Mouse (Mus musculus) liver, embryonic 12.5 days (tissue): ENCODE measurements around the gene Dhrs1. TPM values are rescaled to one million over a fixed set of nuclear protein-coding genes. Genes with fewer than 3 reads are reported as not detected.

ENCODE experiments used
- ATAC-seq: fragments of 200-750 bp; cut with Nextera tagmentation; 2 replicates; pipeline ENCODE4 v1.8.0; 2017; ENCODE audit warnings: moderate number of reproducible peaks, mild to moderate bottlenecking, moderate library complexity
- H3K27ac ChIP-seq: fragments of 300-500 bp; sonication (generic); 2 replicates; pipeline ENCODE4 v1.5.1; 2016; ENCODE audit warnings: mild to moderate bottlenecking
- H3K27me3 ChIP-seq: fragments of 300-500 bp; sonication (generic); replicated peaks from 2 replicates; pipeline ENCODE4 v1.6.1; 2016; ENCODE audit warnings: mild to moderate bottlenecking, moderate library complexity
- H3K36me3 ChIP-seq: fragments of 300-500 bp; sonication (generic); 2 replicates; pipeline ENCODE4 v1.6.1; 2016; ENCODE audit warnings: mild to moderate bottlenecking, moderate library complexity
- H3K4me1 ChIP-seq: fragments of 300-500 bp; sonication (generic); 2 replicates; pipeline ENCODE4 v1.6.1; 2016
- H3K4me2 ChIP-seq: fragments of 300-500 bp; sonication (generic); 2 replicates; pipeline ENCODE4 v1.6.1; 2016; ENCODE audit warnings: mild to moderate bottlenecking, moderate library complexity
- H3K4me3 ChIP-seq: fragments of 300-500 bp; sonication (generic); 2 replicates; pipeline ENCODE4 v1.5.1; 2016; ENCODE audit warnings: mild to moderate bottlenecking, moderate library complexity
- H3K9ac ChIP-seq: fragments of 300-500 bp; sonication (generic); 2 replicates; pipeline ENCODE4 v1.6.1; 2016; ENCODE audit warnings: mild to moderate bottlenecking, moderate library complexity
- H3K9me3 ChIP-seq: fragments of 300-500 bp; sonication (generic); replicated peaks from 2 replicates; pipeline ENCODE4 v1.6.1; 2016; ENCODE audit warnings: mild to moderate bottlenecking, moderate library complexity
- WGBS: fragments of 180-500 bp; shearing (Covaris S2); methylation state at CpG from one replicate; pipeline ENCODE4 v1.1.7; 2016; ENCODE audit not compliant: insufficient replicate concordance; 5-methylcytosine and 5-hydroxymethylcytosine counted together
- polyA plus RNA-seq: library from polyadenylated mRNA; unstranded; fragments of >200 nt; fragmentation: Nextera tagmentation; extraction: Ambion mirVana; gene quantifications from 2 replicates; pipeline ENCODE4 v1.2.1, GENCODE M21; 2016

The Dhrs1 gene
- polyA plus RNA-seq, 1 experiment from 2014 or later: 34.3 TPM

- Histone ChIP-seq H3K27ac (no peak overlapping the region), H3K27me3 (peaks cover 3% of the 10 kb centered on the region; the same call in 1 of the 2 replicates), H3K9me3 (no peaks in the 10 kb centered on the region), H3K4me1 (no peaks in the 10 kb centered on the region), H3K4me2 (no peak overlapping the region), H3K4me3 (no peak overlapping the region), H3K9ac (no peak overlapping the region), H3K36me3 (no peaks in the 10 kb centered on the region)
- 67% methylated on average over 10 of the region's 10 CpGs for WGBS
- ATAC-seq: no peak
Measured at GRCm38 (mm10) chr14:55689433-55689832, 56.1 kb downstream of the Dhrs1 start.

Other genes with a start within 250 kb of the Dhrs1 start
- gene Cpne6, start 235.2 kb downstream of the Dhrs1 start, polyA plus RNA-seq: 0.13 TPM in 1 of 2 replicates, not detected in the other
- gene Nrl, start 220.7 kb downstream of the Dhrs1 start, polyA plus RNA-seq: not detected in 2 replicates
- 35.5 and 37.4 TPM in 2 replicates for gene Pck2, start 205.4 kb downstream of the Dhrs1 start, polyA plus RNA-seq
- 57.1 and 60.3 TPM in 2 replicates for gene Dcaf11, start 185.7 kb downstream of the Dhrs1 start, polyA plus RNA-seq
- 1.9 and 2.7 TPM in 2 replicates for gene A730061H03Rik, start 185.3 kb downstream of the Dhrs1 start, polyA plus RNA-seq
- gene Fitm1, start 170.1 kb downstream of the Dhrs1 start, polyA plus RNA-seq: 0.63 and 0.75 TPM in 2 replicates
- 108 and 111 TPM in 2 replicates for gene Psme1, start 167.6 kb downstream of the Dhrs1 start, polyA plus RNA-seq
- 28.7 and 32.9 TPM in 2 replicates for gene Emc9, start 160.4 kb downstream of the Dhrs1 start, polyA plus RNA-seq
- 221 and 222 TPM in 2 replicates for gene Psme2, start 154.6 kb downstream of the Dhrs1 start, polyA plus RNA-seq
- gene Rnf31, start 154.0 kb downstream of the Dhrs1 start, polyA plus RNA-seq: 14.2 and 15.7 TPM in 2 replicates
- gene Irf9, start 142.1 kb downstream of the Dhrs1 start, polyA plus RNA-seq: 14.4 and 15.3 TPM in 2 replicates
- 1.8 and 3.2 TPM in 2 replicates for gene Rec8, start 127.7 kb downstream of the Dhrs1 start, polyA plus RNA-seq
- 46.0 and 48.8 TPM in 2 replicates for gene Ipo4, start 109.7 kb downstream of the Dhrs1 start, polyA plus RNA-seq
- 1.8 and 2.8 TPM in 2 replicates for gene Gm49378, start 107.8 kb downstream of the Dhrs1 start, polyA plus RNA-seq
- gene Tm9sf1, start 101.9 kb downstream of the Dhrs1 start, polyA plus RNA-seq: 64.9 and 69.7 TPM in 2 replicates
- 0.18 and 0.30 TPM in 2 replicates for gene Tssk4, start 95.5 kb downstream of the Dhrs1 start, polyA plus RNA-seq
- gene Mdp1, start 85.2 kb downstream of the Dhrs1 start, polyA plus RNA-seq: 27.5 and 28.1 TPM in 2 replicates
- gene Gmpr2, start 73.7 kb downstream of the Dhrs1 start, polyA plus RNA-seq: 36.8 and 39.1 TPM in 2 replicates
- 322 and 329 TPM in 2 replicates for gene Nedd8, start 73.6 kb downstream of the Dhrs1 start, polyA plus RNA-seq
- 31.9 and 32.2 TPM in 2 replicates for gene Tinf2, start 63.9 kb downstream of the Dhrs1 start, polyA plus RNA-seq
- 1.6 and 2.1 TPM in 2 replicates for gene Tgm1, start 31.8 kb downstream of the Dhrs1 start, polyA plus RNA-seq
- 18.3 and 18.9 TPM in 2 replicates for gene Rabggta, start 23.4 kb downstream of the Dhrs1 start, polyA plus RNA-seq
- 56.0 and 59.4 TPM in 2 replicates for gene Nop9, start within 50 bp of the Dhrs1 start, polyA plus RNA-seq
- 10.7 and 11.2 TPM in 2 replicates for gene Cideb, start 12.8 kb upstream of the Dhrs1 start, polyA plus RNA-seq
- gene Ltb4r2, start 15.7 kb upstream of the Dhrs1 start, polyA plus RNA-seq: 1.3 and 1.8 TPM in 2 replicates
- 3.1 and 3.6 TPM in 2 replicates for gene Ltb4r1, start 20.3 kb upstream of the Dhrs1 start, polyA plus RNA-seq
- 2.9 and 3.6 TPM in 2 replicates for gene Adcy4, start 38.4 kb upstream of the Dhrs1 start, polyA plus RNA-seq
- 29.1 and 30.0 TPM in 2 replicates for gene Ripk3, start 43.2 kb upstream of the Dhrs1 start, polyA plus RNA-seq
- gene Nfatc4, start 77.5 kb upstream of the Dhrs1 start, polyA plus RNA-seq: 3.3 and 5.3 TPM in 2 replicates
- 7.0 and 8.2 TPM in 2 replicates for gene Nynrin, start 108.3 kb upstream of the Dhrs1 start, polyA plus RNA-seq
- gene Cbln3, start 138.7 kb upstream of the Dhrs1 start, polyA plus RNA-seq: 0.25 TPM in 2 replicates
- 12.8 and 13.0 TPM in 2 replicates for gene Khnyn, start 139.3 kb upstream of the Dhrs1 start, polyA plus RNA-seq
- 14.0 and 15.3 TPM in 2 replicates for gene Sdr39u1, start 154.6 kb upstream of the Dhrs1 start, polyA plus RNA-seq
- gene Cma1, start 199.0 kb upstream of the Dhrs1 start, polyA plus RNA-seq: not detected in 2 replicates
- gene Cma2, start 205.3 kb upstream of the Dhrs1 start, polyA plus RNA-seq: not detected in 2 replicates